Mouse (Mus musculus) thymus, adult 2 months (tissue): Measurements from ENCODE around the gene Cacna2d3.

ENCODE experiments used
- CTCF ChIP-seq: fragments of 200-500 bp; IDR thresholded peaks from 2 replicates; pipeline ENCODE4 v1.5.1; 2012; ENCODE audit warnings: mild to moderate bottlenecking, control low read depth, low read length, moderate library complexity, borderline replicate concordance; ENCODE audit not compliant: control insufficient read depth, poor library complexity, insufficient read depth; ENCODE audit errors: extremely low read depth
- POLR2A ChIP-seq: fragments of 200-500 bp; IDR thresholded peaks from 2 replicates; pipeline ENCODE4 v1.6.1; 2012; ENCODE audit warnings: mild to moderate bottlenecking, low read length, control low read depth, moderate library complexity; ENCODE audit not compliant: control insufficient read depth, poor library complexity, insufficient read depth; ENCODE audit errors: extremely low read depth

- TF ChIP-seq CTCF, result no peak
- TF ChIP-seq POLR2A, result no peak
Observed at GRCm38 (mm10) chr14:29340728-29341127, 380.9 kb downstream of the Cacna2d3 start.
